Comparison of ENCODE assay signal across 8 mouse cellular contexts in genomic region chr9:58534766-58535165, GRCm38 (mm10). TPM values are rescaled to one million over a fixed set of nuclear protein-coding genes. Genes with fewer than 3 reads are reported as not detected.
A peak's percentile ranks its signal among the peaks of the same experiment; 100 is the strongest.
DNase-seq lines count a peak whose midpoint lies in the region; ATAC-seq and TF ChIP-seq lines count a peak whose summit lies in the region.

No protein-coding gene starts in this region.

- no peaks in the 10 kb centered on the region for H3K4me1 ChIP-seq in heart, postnatal 0 days (ENCODE audit: control insufficient read depth, insufficient read depth)
- H3K4me1 ChIP-seq in heart, embryonic 11.5 days (ENCODE audit: control insufficient read depth, insufficient read depth, low read length) = no peaks in the 10 kb centered on the region
- H3K4me1 ChIP-seq in ES-E14 (ENCODE audit: control insufficient read depth in 2 of 2, insufficient read depth in 2 of 2, low read length in 2 of 2, poor library complexity in 1 of 2) = peaks cover 0 to 4% of the 10 kb centered on the region in 2 experiments; a peak in 1 of 4 replicates
- no peaks in the 10 kb centered on the region for H3K4me1 ChIP-seq in midbrain, postnatal 0 days (ENCODE audit: insufficient read depth, low read length)

- H3K9ac ChIP-seq in heart, postnatal 0 days (replicated peaks; ENCODE audit: low read depth, low read length) = no peak overlapping the region
- H3K9ac ChIP-seq in heart, embryonic 11.5 days (ENCODE audit: low read depth, low read length) = no peak overlapping the region
- no peak overlapping the region for H3K9ac ChIP-seq in ES-E14 (ENCODE audit: insufficient read depth, low read depth, low read length, poor library complexity, severe bottlenecking)
- H3K9ac ChIP-seq in midbrain, postnatal 0 days (replicated peaks; ENCODE audit: low read length, poor library complexity, severe bottlenecking) = no peak overlapping the region

- no peaks in the 10 kb centered on the region for H3K9me3 ChIP-seq in heart, postnatal 0 days (replicated peaks; ENCODE audit: control insufficient read depth, low read length)
- H3K9me3 ChIP-seq in heart, embryonic 11.5 days (replicated peaks; ENCODE audit: control insufficient read depth, low read length) = no peaks in the 10 kb centered on the region
- H3K9me3 ChIP-seq in ES-E14 (ENCODE audit: control insufficient read depth, insufficient read depth, low read depth, low read length) = no peaks in the 10 kb centered on the region
- H3K9me3 ChIP-seq in midbrain, postnatal 0 days (ENCODE audit: low read length) = no peaks in the 10 kb centered on the region

- in situ Hi-C loops in ES-E14 (cut with MboI; ENCODE audit: low sequenced_read_pairs in 2 of 2, unreplicated experiment in 2 of 2) = no loop called here

- TF ChIP-seq EP300 in heart, postnatal 0 days (IDR thresholded peaks at IDR 0.05; ENCODE audit: low read depth) = no peak

- H3K27me3 ChIP-seq in heart, postnatal 0 days (ENCODE audit: control insufficient read depth, insufficient read depth, low read length) = no peaks in the 10 kb centered on the region
- no peaks in the 10 kb centered on the region for H3K27me3 ChIP-seq in heart, embryonic 11.5 days (ENCODE audit: control insufficient read depth, insufficient read depth, low read length)
- H3K27me3 ChIP-seq in midbrain, postnatal 0 days (ENCODE audit: insufficient read depth, low read length) = no peaks in the 10 kb centered on the region

- ATAC-seq in heart, postnatal 0 days (ENCODE audit: insufficient read depth, low read depth) = 0 out of 2 replicates have a peak, but pooled peaks have one; percentile 36
- ATAC-seq in heart, embryonic 11.5 days (replicated peaks; ENCODE audit: insufficient number of reproducible peaks, low FRiP score, low TSS enrichment) = no peak
- no peak for ATAC-seq in midbrain, postnatal 0 days (ENCODE audit: low FRiP score)

- H3K27ac ChIP-seq in heart, postnatal 0 days (ENCODE audit: low read depth) = no peak overlapping the region
- H3K27ac ChIP-seq in heart, embryonic 11.5 days (ENCODE audit: low read depth, low read length) = no peak overlapping the region
- H3K27ac ChIP-seq in ES-E14 (ENCODE audit: insufficient read depth, low read depth, low read length, poor library complexity, severe bottlenecking) = no peak overlapping the region
- H3K27ac ChIP-seq in midbrain, postnatal 0 days (ENCODE audit: low read depth, low read length) = no peak overlapping the region

- H3K36me3 ChIP-seq in heart, postnatal 0 days (replicated peaks; ENCODE audit: control insufficient read depth, insufficient read depth, low read length) = peaks cover 27% of the 10 kb centered on the region
- H3K36me3 ChIP-seq in heart, embryonic 11.5 days (ENCODE audit: control insufficient read depth, insufficient read depth, low read length) = peaks cover 9% of the 10 kb centered on the region; the same call in 1 of the 2 replicates
- peaks cover 42% of the 10 kb centered on the region; the same call in 1 of the 2 replicates for H3K36me3 ChIP-seq in ES-E14 (ENCODE audit: control insufficient read depth, insufficient read depth, low read length, poor library complexity, severe bottlenecking)
- H3K36me3 ChIP-seq in midbrain, postnatal 0 days (ENCODE audit: insufficient read depth, low read length) = peaks cover 46% of the 10 kb centered on the region

- 35% methylated on average over 1 of the region's 1 CpGs for WGBS in heart, postnatal 0 days
- WGBS in heart, embryonic 11.5 days (ENCODE audit: insufficient replicate concordance) = 34% methylated on average over 1 of the region's 1 CpGs
- 17% methylated on average over 1 of the region's 1 CpGs for WGBS in midbrain, postnatal 0 days

- peak; percentile 55 for DNase-seq in heart, postnatal 0 days (ENCODE audit: low spot score)
- peak; percentile 76 for DNase-seq in ES-E14 (ENCODE audit: low read depth, low spot score)
- peak; percentile 87 for DNase-seq in cerebellum, adult 9-10 months
- peak; percentile 42 to 72 for DNase-seq in heart, postnatal 14 days
- DNase-seq in left cerebral cortex, postnatal 4 days = peak; percentile 40
- DNase-seq in midbrain, postnatal 0 days (ENCODE audit: low spot score) = peak; percentile 82
- peak; percentile 63 for DNase-seq in thymus, postnatal 4 days

- peak; percentile 81 for TF ChIP-seq CTCF in heart, postnatal 0 days (IDR thresholded peaks at IDR 0.05; ENCODE audit: low read depth)
- peak; percentile 89 for TF ChIP-seq CTCF in midbrain, postnatal 0 days (IDR thresholded peaks at IDR 0.05)

- intact Hi-C loops in heart, postnatal 14 days (cut with DNase I) = loop anchor here (5.0 kb wide), 2 partner anchors 202 to 393 kb away; no protein-coding TSS in a partner anchor
- intact Hi-C loops in left cerebral cortex, postnatal 4 days (cut with DNase I) = loop anchor here (5.0 kb wide), 1 partner anchor 202 kb away; no protein-coding TSS in a partner anchor

- H3K4me3 ChIP-seq in heart, postnatal 0 days (ENCODE audit: low read depth, low read length) = no peak overlapping the region
- H3K4me3 ChIP-seq in heart, embryonic 11.5 days (ENCODE audit: low read depth, low read length) = no peak overlapping the region
- H3K4me3 ChIP-seq in ES-E14 (ENCODE audit: insufficient read depth in 1 of 2, low read depth in 1 of 2, low read length in 2 of 2, poor library complexity in 1 of 2, severe bottlenecking in 1 of 2) = no peak overlapping the region
- H3K4me3 ChIP-seq in midbrain, postnatal 0 days (ENCODE audit: low read depth, low read length) = no peak overlapping the region

- no peak overlapping the region for H3K4me2 ChIP-seq in heart, postnatal 0 days (ENCODE audit: low read depth, low read length)
- no peak overlapping the region for H3K4me2 ChIP-seq in heart, embryonic 11.5 days
- H3K4me2 ChIP-seq in midbrain, postnatal 0 days (ENCODE audit: low read depth, low read length, poor library complexity, severe bottlenecking) = no peak overlapping the region

TF ChIP-seq in ES-E14, 5 proteins besides CTCF, POLR2A, EP300 and RAD21:
- TF ChIP-seq ZNF384 (IDR thresholded peaks at IDR 0.05; ENCODE audit: low read depth, low read length) (no peak), HCFC1 (IDR thresholded peaks at IDR 0.05; ENCODE audit: borderline replicate concordance, insufficient read depth, low read length) (no peak), ZC3H11A (IDR thresholded peaks at IDR 0.05; ENCODE audit: borderline replicate concordance, low read depth, low read length) (peak; percentile 42; the same call in 1 of the 2 replicates), MAFK (IDR thresholded peaks at IDR 0.05; ENCODE audit: insufficient read depth, low read depth, low read length) (no peak), CHD2 (IDR thresholded peaks at IDR 0.05; ENCODE audit: low read depth, low read length) (no peak)

RNA-seq across cellular contexts. Expression of gene Cd276, which starts 20.5 kb away (rescaled TPM):
- total RNA-seq in heart, postnatal 0 days (2014; rRNA removed; ENCODE audit: low replicate concordance) = 14.2 and 27.6 TPM in 2 replicates
- polyA plus RNA-seq in heart, postnatal 0 days (2015; fragmentation: Nextera tagmentation; extraction: Ambion mirVana) = 13.1 and 14.5 TPM in 2 replicates
- polyA plus RNA-seq in heart, embryonic 11.5 days (2014; fragmentation: Nextera tagmentation; extraction: Ambion mirVana) = 29.1 and 31.2 TPM in 2 replicates
- 23.4 and 41.8 TPM in 2 replicates for total RNA-seq in ES-E14 (2012; rRNA removed)
- total RNA-seq in heart, postnatal 14 days (2021) = 10 to 100 TPM; 15.4 to 17.6 TPM
- 10 to 100 TPM; 30.4 to 36.3 TPM for total RNA-seq in left cerebral cortex, postnatal 4 days (2021)
- total RNA-seq in midbrain, postnatal 0 days (2014; rRNA removed) = 23.2 and 25.5 TPM in 2 replicates
- 19.3 and 21.5 TPM in 2 replicates for polyA plus RNA-seq in midbrain, postnatal 0 days (2015; fragmentation: Nextera tagmentation; extraction: Ambion mirVana)

RNA-seq across cellular contexts. Expression of gene Insyn1, which starts 46.4 kb away (rescaled TPM):
- total RNA-seq in heart, postnatal 0 days (2014; rRNA removed; ENCODE audit: low replicate concordance) = 9.6 and 13.6 TPM in 2 replicates
- 0.77 and 0.80 TPM in 2 replicates for polyA plus RNA-seq in heart, postnatal 0 days (2015; fragmentation: Nextera tagmentation; extraction: Ambion mirVana)
- 0.82 and 1.6 TPM in 2 replicates for polyA plus RNA-seq in heart, embryonic 11.5 days (2014; fragmentation: Nextera tagmentation; extraction: Ambion mirVana)
- total RNA-seq in ES-E14 (2012; rRNA removed) = 4.8 and 5.4 TPM in 2 replicates
- total RNA-seq in heart, postnatal 14 days (2021) = 10 to 100 TPM; 10.7 to 11.1 TPM
- total RNA-seq in left cerebral cortex, postnatal 4 days (2021) = 10 to 100 TPM; 81.2 to 83.5 TPM
- 118 and 131 TPM in 2 replicates for total RNA-seq in midbrain, postnatal 0 days (2014; rRNA removed)
- 7.2 and 9.0 TPM in 2 replicates for polyA plus RNA-seq in midbrain, postnatal 0 days (2015; fragmentation: Nextera tagmentation; extraction: Ambion mirVana)

RNA-seq across cellular contexts. Expression of gene Nptn, which starts 47.3 kb away (rescaled TPM):
- 234 and 402 TPM in 2 replicates for total RNA-seq in heart, postnatal 0 days (2014; rRNA removed; ENCODE audit: low replicate concordance)
- polyA plus RNA-seq in heart, postnatal 0 days (2015; fragmentation: Nextera tagmentation; extraction: Ambion mirVana) = 96.5 and 101 TPM in 2 replicates
- 127 and 134 TPM in 2 replicates for polyA plus RNA-seq in heart, embryonic 11.5 days (2014; fragmentation: Nextera tagmentation; extraction: Ambion mirVana)
- total RNA-seq in ES-E14 (2012; rRNA removed) = 131 and 165 TPM in 2 replicates
- 100 to 1,000 TPM; 155 to 177 TPM for total RNA-seq in heart, postnatal 14 days (2021)
- total RNA-seq in left cerebral cortex, postnatal 4 days (2021) = 100 to 1,000 TPM; 403 to 462 TPM
- total RNA-seq in midbrain, postnatal 0 days (2014; rRNA removed) = 350 and 362 TPM in 2 replicates
- 236 and 258 TPM in 2 replicates for polyA plus RNA-seq in midbrain, postnatal 0 days (2015; fragmentation: Nextera tagmentation; extraction: Ambion mirVana)
